Mouse (Mus musculus) T-helper 1 cell (primary cell): ENCODE data around the gene Prr12.
"Not testable (repeated sequence)": the region's sequence is repeated elsewhere in the genome, so short reads cannot be mapped to it uniquely, and the experiment has no call there.

Experiments
- in situ Hi-C: fragments of 300-600 bp; cut with MboI, MseI; formaldehyde crosslinking; loops from one replicate; pipeline ENCODE4 v1.15.1; 2025; ENCODE audit warnings: high pct_unique_total_duplicates

Prr12 gene

DNA sequence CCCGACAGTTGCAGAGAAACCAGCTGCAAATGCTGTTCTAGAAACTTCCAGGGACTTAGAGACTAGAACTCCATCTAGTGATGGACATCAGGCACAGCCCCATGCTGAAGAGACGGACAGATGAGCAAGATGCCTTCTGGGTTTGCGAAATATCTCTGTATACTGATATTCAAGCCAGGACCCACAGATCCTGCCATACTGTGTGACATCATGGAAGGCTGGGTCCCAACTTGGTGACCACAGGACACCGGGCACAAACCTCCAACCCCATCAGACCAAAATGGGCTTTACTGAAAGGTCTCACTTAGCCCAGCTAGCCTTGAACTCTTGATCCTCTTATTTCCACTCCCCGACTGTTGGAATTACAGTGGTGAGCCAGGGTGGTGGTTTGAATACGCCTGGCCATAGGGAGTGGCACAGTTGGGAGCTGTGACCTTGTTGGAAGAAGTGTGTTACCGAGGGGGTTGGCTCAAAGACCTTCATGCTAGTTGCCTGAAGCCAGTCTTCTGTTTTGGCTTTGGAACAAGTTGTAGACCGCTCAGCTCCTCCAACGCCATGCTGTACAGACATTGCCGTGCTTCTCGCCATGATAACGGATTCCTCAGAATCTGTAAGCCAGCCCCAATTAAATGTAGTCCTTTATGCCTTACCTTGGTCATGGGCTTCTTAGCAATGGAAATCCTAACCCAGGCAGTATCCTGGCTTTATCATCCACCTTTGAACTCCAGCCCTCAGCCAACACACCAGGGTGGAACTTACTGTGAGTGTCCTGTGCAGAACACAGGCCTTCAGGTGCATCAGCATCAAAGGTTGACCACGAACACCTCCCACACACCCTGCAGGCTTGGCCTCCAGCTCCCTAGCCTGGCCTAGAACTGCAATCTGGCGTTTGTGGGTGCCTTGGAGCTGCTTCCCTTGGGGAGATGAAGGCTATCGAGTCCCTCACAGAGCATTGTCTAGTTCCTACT lies 28.1 kb downstream of the Prr12 start:
- in situ Hi-C loops: no loop called here

DNA sequence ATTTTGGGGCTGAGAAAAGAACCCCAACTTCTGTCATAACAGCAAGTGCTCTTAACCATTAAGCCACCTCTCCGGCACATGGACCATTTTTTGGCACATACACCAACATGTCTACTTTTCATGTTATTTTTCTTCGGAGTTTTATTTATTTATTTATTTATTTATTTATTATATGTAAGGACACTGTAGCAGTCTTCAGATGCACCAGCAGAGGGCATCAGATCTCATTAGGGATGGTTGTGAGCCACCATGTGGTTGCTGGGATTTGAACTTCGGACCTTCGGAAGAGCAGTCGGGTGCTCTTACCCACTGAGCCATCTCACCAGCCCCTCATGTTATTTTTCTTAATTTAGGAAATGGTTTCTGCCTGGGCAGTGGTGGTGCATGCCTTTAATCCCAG lies 29.0 kb downstream of the Prr12 start:
- in situ Hi-C loops: not testable (repeated sequence)

DNA sequence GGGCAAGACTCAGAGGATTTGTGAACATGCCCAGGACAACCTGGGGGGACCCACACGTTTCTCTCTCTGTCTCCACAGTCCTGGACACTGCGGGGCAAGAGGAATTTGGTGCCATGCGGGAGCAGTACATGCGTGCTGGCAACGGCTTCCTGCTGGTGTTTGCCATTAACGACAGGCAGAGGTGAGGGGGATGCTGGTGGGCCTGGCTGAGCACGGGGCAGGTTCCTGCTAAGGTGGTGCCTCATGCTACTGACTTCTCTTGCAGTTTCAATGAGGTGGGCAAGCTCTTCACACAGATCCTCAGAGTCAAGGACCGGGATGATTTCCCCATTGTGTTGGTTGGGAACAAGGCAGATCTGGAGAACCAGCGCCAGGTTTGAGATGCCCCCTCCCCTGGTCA lies 32.5 kb downstream of the Prr12 start:
- in situ Hi-C loops: no loop called here

DNA sequence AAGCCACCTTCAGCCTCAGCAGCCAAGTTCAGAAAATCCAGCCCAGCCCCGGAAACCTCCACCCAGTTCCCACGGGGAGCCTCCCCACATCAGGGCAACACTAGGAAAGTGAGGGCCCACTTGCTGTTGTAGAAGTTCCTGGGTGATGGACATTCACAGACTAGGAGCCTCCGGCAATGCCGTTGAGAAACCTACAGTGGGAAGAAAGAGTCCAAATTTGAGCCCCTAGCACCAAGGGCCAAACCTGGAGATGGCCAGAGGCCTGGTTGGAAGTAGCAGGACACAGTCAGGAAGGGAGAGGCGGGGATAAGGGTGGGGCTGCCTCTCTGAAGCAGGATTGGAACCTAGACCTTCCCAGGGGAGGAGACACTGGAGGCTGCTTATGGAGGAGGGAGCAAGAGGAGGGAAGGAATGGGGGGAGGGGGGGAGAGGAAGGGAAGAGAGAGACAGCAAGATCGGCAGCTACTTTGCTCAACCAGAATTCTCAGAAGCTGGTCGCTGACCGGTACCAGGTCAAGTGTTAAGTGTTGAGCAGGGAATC lies 33.6 kb downstream of the Prr12 start:
- in situ Hi-C loops: no loop called here

DNA sequence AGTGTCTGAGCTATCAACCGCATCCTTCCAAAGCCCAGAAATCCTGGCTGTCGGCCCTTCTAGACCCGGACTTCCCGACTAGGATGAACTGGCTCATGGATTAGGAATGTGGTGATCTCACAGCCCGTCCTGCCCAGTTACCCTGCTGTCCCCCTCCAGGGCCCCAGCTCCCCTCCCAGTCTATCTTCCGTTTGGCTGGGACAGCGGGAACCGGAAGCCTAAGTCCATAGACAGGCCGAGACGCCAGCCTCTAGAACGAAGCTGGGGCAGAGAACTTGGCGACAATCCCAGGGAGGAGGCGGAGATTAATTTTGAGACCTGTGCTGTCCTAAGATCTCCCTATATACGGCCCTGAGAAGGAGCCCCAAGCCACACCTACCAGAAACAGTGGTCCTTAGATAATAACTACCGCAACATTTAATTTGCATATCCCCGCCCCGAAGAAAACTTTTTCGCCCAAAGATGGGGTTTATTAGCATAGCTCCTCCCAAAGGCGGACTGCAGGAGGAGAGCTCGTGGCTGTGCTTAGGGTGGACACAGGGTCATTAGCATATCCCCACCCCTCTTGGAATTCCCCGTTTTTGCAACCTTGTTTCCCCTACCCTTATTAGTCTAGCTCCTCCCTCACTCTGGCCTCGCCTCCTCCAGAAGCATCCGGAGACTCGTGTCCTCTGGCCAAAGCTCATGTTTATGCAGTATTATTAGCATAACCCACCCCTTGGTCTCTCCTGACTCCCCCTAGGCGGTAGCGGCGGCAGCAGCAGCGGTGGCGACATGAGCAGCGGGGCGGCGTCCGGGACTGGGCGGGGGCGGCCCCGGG lies 35.2 kb downstream of the Prr12 start, which contains the start of gene Rras:
Gene Rras (plus strand): TSS at position 720 of the 820 bp plus-strand sequence.
- in situ Hi-C loops: no loop called here

DNA sequence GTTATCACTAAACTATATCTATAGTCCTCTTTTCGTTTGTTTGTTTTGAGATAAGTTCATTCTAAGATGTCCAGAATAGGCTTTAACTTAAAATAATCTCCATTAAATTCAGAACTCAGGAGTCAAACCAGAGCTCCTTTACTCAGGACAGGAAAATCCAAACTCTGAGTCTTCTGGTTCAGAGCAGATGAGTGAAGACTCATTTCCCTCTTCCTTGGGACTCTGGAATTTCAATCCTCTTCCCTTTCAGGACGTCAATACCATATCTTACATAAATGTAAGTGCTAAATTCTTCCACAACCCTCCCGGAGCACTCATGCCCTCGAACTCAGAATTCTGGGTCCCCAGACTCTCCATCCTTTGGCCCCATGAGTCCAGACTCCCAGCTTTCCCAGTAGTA lies 35.9 kb downstream of the Prr12 start:
- in situ Hi-C loops: no loop called here

DNA sequence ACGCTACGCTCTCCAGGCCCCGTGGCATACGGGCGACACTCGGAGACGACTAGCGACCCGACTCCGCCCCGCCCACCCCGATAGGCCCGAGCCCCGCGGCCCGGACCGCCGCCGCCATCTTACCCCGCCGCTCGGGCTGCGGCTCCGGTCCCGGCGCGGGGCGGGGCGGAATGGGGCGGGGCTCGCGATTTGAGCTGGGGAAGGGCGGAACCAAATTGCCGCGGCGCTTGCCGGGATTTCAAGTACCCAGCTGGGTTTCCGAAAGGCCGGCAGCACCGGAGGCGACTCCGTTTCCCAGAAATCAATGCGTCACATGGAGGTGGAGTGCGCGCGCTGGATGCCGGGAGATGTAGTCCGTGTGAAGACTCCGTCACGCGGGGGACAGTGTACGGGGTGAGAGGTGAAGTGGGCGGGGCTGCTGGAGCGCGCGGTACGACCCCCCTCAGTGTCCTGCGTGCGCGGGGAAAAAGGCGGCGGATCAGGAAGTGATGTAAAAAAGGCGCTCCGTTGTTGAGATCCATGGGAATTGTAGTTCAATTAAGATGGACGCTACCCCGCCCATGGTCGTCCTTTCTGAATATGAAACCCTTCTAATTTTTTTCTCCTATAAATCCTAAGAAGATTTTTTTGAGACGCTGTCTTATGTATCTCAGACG lies 36.6 kb downstream of the Prr12 start, which contains the start of gene Scaf1:
Gene Scaf1 (minus strand): TSS at position 407 of the 656 bp plus-strand sequence.
- in situ Hi-C loops: no loop called here

DNA sequence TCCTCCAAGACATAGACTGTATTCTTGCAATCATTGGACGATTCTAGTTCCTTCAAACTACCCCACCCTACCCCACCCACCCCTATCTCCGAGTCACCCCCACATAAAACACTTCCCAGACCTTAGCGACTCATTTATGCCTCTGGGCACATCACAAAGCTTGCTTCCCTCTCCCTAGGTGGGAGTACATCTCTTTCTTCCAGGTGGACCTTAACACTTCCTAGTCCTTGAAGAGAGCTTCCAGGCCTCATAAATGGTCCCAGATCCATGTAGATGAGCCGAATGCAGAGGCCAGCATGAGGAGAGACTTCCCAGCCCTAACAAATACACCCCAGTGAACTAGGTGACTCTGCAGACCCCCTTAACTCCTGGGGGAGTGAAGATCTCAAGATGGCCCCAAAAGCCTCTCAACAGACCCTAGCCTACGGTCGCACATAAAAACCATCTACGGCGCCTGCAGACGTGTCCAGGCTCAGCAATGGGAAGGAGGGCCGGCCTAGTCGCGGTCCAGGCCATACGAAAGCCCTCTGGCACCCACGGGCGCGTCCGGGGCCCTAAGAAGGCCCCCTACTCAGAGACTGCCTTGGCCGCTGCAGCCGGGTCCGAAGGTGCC lies 37.2 kb downstream of the Prr12 start:
- in situ Hi-C loops: no loop called here

DNA sequence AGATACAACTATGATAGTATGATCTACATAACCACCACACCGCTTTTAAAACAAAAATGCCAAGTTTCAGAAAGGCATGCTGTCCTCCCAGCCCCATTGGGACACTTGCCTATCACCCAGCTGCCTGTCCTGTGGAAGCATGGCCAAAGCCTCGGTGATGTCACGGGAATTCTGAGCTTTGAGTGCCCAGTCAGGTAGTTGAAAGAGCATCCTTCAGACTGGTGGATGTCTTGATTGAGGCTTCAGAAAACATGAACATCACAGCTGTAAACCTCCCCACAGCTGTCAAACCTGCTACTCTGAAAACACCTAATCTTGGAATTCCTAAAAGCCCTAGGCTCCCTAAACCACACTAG lies 38.6 kb downstream of the Prr12 start:
- in situ Hi-C loops: no loop called here

DNA sequence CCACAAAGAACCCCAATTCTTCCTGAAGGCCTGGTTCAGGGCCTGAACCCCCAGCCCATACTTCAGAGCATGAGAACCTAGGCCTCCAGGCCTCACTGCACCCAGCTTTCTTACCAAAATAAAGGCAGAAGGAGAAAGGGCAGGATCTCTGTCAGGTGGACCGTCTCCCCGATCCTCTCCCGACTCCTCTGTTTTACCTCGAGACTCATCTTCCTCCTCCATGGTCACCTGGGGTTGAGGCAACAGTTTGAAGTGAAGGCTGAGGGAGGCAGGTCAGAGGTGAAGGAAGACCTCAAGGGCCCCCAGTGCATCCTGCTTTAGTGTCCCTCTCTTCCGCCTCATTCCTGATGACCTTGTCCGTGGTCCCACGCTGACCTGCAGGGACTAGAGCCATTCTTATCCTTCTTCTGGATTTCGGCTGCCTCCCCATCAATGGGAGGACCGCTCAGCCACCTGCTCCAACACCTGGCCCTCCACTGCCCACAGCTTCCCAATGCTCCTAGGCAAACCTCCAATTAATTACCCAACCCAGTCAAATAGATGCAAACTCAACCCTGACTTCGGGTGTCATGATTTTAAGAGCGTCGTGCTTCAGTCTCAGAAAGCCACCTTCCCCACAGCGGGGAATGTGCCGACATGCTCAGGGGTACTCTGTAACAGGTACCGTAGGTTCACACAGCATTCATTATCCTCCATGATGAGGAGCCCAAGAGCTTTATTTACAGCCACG lies 39.1 kb downstream of the Prr12 start:
- in situ Hi-C loops: no loop called here

DNA sequence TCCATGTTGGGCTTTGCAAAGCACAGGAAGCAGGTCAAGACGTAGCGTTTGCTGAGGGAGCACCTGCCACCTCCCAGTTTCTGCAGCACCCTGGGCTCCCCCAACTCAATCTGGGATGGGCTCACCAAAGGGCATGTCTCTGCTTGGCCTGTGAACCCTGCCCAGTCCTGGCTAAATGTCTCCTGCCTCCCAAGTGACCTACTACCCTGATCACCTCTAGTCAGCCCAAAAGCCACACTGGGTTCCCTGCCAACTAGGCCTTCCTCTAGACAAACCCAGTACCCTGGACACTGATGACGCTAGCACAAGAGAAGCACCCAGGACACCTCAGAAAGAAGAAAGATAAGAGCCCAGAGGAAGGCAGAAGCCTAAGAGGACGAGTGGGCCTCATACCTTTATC lies 39.9 kb downstream of the Prr12 start:
- in situ Hi-C loops: no loop called here

DNA sequence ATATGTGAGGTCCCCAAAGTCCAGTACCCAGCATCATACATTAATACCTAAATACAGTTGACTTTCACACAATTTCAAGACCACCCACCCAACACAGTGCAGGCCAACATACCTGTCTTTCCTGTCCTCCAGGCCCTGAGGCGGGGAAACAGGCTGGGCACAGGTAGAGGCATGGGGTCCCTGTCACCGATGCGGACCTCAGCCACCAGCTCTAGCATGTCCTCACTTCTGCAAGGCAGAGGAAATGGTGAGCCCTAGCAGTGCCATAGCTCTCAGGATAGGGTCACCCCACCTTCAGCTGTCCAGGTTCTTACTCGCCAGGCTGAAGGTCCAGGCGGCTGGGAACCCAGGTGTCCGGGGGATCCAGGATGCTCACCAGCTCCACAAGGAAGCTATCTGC lies 40.7 kb downstream of the Prr12 start:
- in situ Hi-C loops: no loop called here

DNA sequence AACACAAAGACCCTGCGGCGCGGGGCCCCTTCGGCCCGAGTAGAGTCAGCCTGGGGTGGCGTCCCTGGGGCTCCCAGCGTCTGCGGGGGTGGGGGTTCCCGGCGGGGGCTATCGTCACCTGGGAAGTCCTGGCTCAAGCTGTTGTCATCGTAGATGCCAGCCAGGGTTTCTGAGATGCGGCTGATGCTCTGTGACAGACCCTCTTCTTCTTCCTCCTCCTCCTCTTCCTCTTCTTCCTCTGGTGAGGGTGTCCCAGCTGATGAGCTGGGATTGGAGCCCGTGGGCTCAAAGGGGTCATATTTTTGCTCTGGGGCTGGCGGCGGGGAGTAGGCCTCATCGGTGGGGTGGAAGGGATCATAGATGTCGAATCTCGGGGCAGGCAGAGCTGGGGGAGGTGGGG lies 44.3 kb downstream of the Prr12 start:
- in situ Hi-C loops: no loop called here

DNA sequence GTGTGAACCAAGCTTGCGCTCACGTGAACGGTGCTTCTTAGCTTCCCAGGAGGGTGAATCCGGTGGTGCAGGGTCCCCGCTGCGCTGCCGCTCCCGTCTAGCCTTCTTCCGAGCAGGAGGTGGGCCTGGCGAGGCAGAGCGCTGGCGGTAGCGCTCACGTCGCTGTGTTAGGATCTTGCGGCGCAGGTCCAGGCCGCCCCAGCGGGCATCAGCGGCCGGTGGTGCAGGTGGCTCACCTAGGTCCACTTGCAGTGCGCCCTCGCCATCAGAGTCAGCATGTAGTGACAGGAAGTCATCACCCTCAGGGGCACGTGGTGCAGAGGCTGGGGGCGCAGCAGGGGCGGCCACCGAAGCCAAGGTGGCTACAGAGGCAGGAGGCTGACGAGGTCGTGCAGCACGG lies 44.8 kb downstream of the Prr12 start:
- in situ Hi-C loops: no loop called here

DNA sequence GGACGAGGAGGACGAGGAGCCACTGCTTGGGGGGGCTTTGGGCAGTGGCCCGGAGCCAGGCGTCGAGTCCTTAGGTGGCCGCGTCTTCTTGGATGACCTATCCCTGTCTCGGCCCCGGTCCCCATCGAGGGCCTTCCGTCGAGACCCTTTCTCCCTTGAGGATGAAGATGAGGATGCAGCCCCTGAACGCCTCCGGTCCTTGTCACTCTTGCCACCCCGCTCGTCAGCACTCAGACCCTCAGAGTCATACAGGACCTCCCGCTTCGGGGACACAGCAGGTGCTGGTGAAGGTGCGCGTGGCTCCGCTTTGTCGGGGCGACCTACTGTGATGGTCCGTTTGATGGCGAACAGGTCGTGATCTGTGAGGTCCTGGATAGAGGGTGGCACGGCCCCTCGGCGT lies 45.5 kb downstream of the Prr12 start:
- in situ Hi-C loops: no loop called here

DNA sequence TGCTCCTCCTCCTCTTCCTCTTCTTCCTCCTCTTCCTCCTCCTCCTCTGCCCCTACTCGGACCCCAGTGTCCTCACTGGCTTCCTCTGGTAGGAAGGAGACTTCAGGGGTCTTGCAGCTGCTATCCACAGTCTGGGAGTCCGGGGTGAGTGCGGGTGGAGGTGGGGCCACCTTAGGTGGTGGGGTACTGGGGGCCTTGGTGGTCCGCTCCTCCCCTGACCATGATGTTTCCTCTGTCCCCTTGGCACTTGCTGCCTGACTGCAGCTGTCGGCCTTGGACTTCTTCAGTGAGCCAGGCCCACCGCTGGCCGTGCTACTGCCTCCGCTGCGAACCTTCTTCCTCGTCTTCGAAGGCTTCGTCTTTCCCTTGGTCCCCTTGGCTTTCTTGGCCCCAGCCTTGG lies 46.2 kb downstream of the Prr12 start:
- in situ Hi-C loops: no loop called here

DNA sequence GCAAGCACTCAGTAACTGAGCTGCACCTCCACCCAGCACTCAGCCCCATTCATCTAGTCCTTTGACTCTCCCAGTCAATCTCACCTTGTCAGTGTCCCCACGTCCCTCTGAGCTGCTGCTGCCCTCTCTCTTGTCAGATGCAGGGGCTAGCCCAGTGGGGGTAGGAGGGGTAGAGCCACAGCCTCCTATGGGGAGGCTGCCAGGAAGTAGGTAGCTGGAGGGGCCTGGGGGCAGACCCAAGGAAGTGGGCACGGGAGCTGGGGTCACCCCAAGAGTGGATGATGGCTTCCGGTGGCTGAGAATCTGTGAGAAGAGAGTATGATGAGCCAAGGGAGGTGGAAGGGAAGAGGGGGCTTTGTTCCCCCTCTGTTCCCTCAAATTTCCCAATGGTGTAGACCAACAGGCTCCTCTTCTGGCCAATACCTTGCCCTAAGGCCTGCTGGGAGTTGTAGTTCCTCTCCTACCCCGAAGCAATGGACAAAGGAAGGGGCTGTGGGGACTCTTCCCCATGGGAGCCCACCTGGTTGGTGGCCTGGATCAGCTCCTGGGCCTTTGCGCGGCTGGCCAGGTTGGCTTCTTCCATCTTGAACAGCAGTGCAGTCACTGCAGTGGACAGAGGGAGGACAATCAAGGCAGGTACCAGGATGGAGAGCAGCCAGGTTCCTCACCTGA lies 47.2 kb downstream of the Prr12 start:
- in situ Hi-C loops: no loop called here

DNA sequence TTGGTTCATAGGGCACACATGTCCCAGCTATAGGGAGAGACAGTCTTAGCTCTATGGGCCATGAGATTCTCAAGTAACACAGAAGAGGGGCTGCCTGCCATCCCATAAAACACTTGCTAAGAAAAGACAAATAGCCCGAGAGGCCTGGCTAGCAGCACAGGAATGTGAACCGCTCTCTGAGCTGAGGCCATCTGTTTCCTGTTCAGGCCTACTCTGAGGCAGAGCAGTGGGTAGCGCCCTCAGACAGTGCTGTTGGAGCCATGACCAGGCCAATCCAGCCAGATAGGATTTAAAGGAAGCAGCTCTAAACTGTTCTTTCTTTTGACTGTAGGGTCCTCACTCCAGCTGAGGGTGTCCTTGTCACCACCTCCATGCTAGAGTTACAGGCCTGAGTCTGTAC lies 48.1 kb downstream of the Prr12 start:
- in situ Hi-C loops: no loop called here

DNA sequence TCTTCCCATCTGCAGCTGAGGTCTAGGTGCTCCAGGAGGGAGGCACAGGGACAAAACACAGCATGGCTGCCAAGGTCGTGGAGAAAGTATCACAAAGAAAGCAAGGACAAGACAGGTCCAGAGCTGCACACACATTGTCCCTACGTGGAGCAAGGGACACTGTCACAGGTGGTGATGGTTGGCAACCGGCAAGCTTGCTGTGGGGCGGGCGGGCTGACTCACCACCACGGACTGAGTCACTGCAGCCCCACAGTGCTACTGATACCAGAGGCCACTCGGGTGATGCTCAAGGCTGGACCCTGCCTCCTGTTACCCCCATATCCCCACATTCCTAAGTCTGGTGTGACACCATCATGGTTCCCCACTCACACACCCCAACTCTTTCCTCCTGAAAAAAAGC lies 50.2 kb downstream of the Prr12 start:
- in situ Hi-C loops: no loop called here

DNA sequence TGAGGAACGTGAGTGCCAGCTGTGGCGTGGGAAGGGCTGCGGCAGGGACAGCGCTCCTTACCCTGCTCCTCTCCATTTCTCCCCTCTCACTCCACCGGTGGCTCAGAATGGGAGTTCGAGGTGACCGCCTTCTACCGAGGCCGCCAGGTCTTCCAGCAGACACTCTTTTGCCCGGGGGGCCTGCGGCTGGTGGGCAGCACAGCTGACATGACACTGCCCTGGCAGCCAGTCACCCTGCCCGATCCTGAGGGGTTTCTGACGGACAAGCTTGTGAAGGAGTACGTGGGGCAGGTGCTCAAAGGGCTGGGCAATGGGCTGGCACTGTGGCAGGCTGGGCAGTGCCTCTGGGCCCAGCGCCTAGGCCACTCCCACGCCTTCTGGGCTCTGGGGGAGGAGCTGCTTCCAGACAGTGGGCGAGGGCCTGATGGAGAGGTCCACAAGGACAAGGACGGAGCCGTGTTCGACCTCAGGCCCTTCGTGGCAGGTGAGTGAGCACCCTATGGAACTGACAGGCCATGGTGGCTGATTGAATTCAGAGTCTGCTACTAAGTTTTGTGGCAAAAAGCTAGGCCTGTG lies 52.1 kb downstream of the Prr12 start:
- in situ Hi-C loops: no loop called here
